Comparison of ENCODE assay signal across 8 mouse cellular contexts in genomic region chr11:75935819-75936430, GRCm38 (mm10). TPM values are rescaled to one million over a fixed set of nuclear protein-coding genes. Genes with fewer than 3 reads are reported as not detected.
A peak's percentile ranks its signal among the peaks of the same experiment; 100 is the strongest.
DNase-seq lines count a peak whose midpoint lies in the region; ATAC-seq and TF ChIP-seq lines count a peak whose summit lies in the region.

No protein-coding gene starts in this region.

- ATAC-seq in limb, embryonic 13.5 days (ENCODE audit: low FRiP score, low read depth) = no peak
- ATAC-seq in frontal cortex, adult (ENCODE audit: low TSS enrichment) = no peak

- TF ChIP-seq POLR2A in small intestine, adult 2 months (IDR thresholded peaks at IDR 0.05; ENCODE audit: low read depth, low read length) = no peak

- H3K27me3 ChIP-seq in embryonic facial prominence, embryonic 10.5 days (replicated peaks; ENCODE audit: low read depth, poor library complexity, severe bottlenecking) = no peaks in the 10 kb centered on the region
- H3K27me3 ChIP-seq in limb, embryonic 13.5 days = no peaks in the 10 kb centered on the region
- no peaks in the 10 kb centered on the region for H3K27me3 ChIP-seq in small intestine, adult 2 months (ENCODE audit: control insufficient read depth, insufficient read depth, low read length)

- no peaks in the 10 kb centered on the region for H3K36me3 ChIP-seq in embryonic facial prominence, embryonic 10.5 days (replicated peaks)
- H3K36me3 ChIP-seq in limb, embryonic 13.5 days = no peaks in the 10 kb centered on the region
- H3K36me3 ChIP-seq in small intestine, adult 2 months (ENCODE audit: control insufficient read depth, insufficient read depth, low read length) = no peaks in the 10 kb centered on the region

- no peak overlapping the region for H3K9ac ChIP-seq in limb, embryonic 13.5 days

- peak; percentile 33 for DNase-seq in 3134 (ENCODE audit: extremely low read depth, insufficient read length, low spot score)
- DNase-seq in B cell, adult 2 months = peak; percentile 11 to 25
- no peak for DNase-seq in embryonic facial prominence, embryonic 10.5 days (ENCODE audit: low spot score)
- peak; percentile 83 for DNase-seq in heart, postnatal 25 days (ENCODE audit: low spot score)
- DNase-seq in right cerebral cortex, postnatal 14 days = no peak

- intact Hi-C loops in heart, postnatal 25 days (cut with DNase I) = no loop called here

- H3K4me2 ChIP-seq in limb, embryonic 13.5 days (replicated peaks) = no peak overlapping the region

- no peak overlapping the region for H3K4me3 ChIP-seq in embryonic facial prominence, embryonic 10.5 days
- no peak overlapping the region for H3K4me3 ChIP-seq in limb, embryonic 13.5 days
- H3K4me3 ChIP-seq in small intestine, adult 2 months (ENCODE audit: low read depth, low read length) = no peak overlapping the region

- peaks cover 77% of the 10 kb centered on the region for H3K4me1 ChIP-seq in embryonic facial prominence, embryonic 10.5 days
- H3K4me1 ChIP-seq in limb, embryonic 13.5 days = peaks cover 49% of the 10 kb centered on the region
- H3K4me1 ChIP-seq in small intestine, adult 2 months (ENCODE audit: control insufficient read depth, insufficient read depth, insufficient read length, low read length) = peaks cover 34% of the 10 kb centered on the region

- no peaks in the 10 kb centered on the region for H3K9me3 ChIP-seq in embryonic facial prominence, embryonic 10.5 days
- no peaks in the 10 kb centered on the region for H3K9me3 ChIP-seq in limb, embryonic 13.5 days

- TF ChIP-seq CTCF in small intestine, adult 2 months (IDR thresholded peaks at IDR 0.05; ENCODE audit: extremely low read depth, insufficient read length, insufficient replicate concordance, low read depth, low read length) = no peak

- 70% methylated on average over 7 of the region's 7 CpGs for WGBS in embryonic facial prominence, embryonic 10.5 days
- 52% methylated on average over 7 of the region's 7 CpGs for WGBS in limb, embryonic 13.5 days
- 24% methylated on average over 7 of the region's 7 CpGs for WGBS in small intestine, adult 2 months

- peak overlapping the region; percentile 71 for H3K27ac ChIP-seq in embryonic facial prominence, embryonic 10.5 days (replicated peaks)
- peak overlapping the region; percentile 12 for H3K27ac ChIP-seq in limb, embryonic 13.5 days
- peak overlapping the region; percentile 93 for H3K27ac ChIP-seq in small intestine, adult 2 months (ENCODE audit: insufficient read depth, low read depth, low read length)

RNA-seq across cellular contexts. Expression of gene Rph3al, which starts 2.3 kb away (rescaled TPM):
- 2.2 and 3.5 TPM in 2 replicates for polyA plus RNA-seq in embryonic facial prominence, embryonic 10.5 days (2016; fragmentation: Nextera tagmentation; extraction: Ambion mirVana)
- total RNA-seq in heart, postnatal 25 days (2021) = 10 to 100 TPM in 1 of 2 experiments, 1 to 10 TPM in 1; 9.8 to 11.5 TPM
- polyA plus RNA-seq in limb, embryonic 13.5 days (2015; fragmentation: Nextera tagmentation; extraction: Ambion mirVana) = 2.5 and 2.6 TPM in 2 replicates
- 12.6 and 12.7 TPM in 2 replicates for polyA plus RNA-seq in small intestine, adult 2 months (2012; rRNA removed)

Comparison
In these comparisons a context has a peak if more than half of its experiments do, and no peak if none do; other contexts are left out.
1. DNase-seq: peak in 3134 (single experiment), B cell, adult 2 months (2 of 2) and heart, postnatal 25 days (single experiment); none in embryonic facial prominence, embryonic 10.5 days (single experiment) and right cerebral cortex, postnatal 14 days (single experiment).
2. H3K27ac ChIP-seq: peak in every context shown above with its lines; median percentile 93 in small intestine, adult 2 months; 71 in embryonic facial prominence, embryonic 10.5 days; 12 in limb, embryonic 13.5 days.